Mouse (Mus musculus) spleen, adult 2 months (tissue): ENCODE data around the gene Shroom3.

ENCODE experiments used
- CTCF ChIP-seq: fragments of 200-500 bp; IDR thresholded peaks from 2 replicates; pipeline ENCODE4 v1.5.1; 2011; ENCODE audit warnings: mild to moderate bottlenecking, inconsistent platforms; ENCODE audit not compliant: insufficient read depth, insufficient read length, insufficient replicate concordance; ENCODE audit errors: extremely low read depth
- POLR2A ChIP-seq: fragments of 200-500 bp; IDR thresholded peaks from 2 replicates; pipeline ENCODE4 v1.6.1; 2011; ENCODE audit warnings: low read depth, low read length, inconsistent platforms

DNA sequence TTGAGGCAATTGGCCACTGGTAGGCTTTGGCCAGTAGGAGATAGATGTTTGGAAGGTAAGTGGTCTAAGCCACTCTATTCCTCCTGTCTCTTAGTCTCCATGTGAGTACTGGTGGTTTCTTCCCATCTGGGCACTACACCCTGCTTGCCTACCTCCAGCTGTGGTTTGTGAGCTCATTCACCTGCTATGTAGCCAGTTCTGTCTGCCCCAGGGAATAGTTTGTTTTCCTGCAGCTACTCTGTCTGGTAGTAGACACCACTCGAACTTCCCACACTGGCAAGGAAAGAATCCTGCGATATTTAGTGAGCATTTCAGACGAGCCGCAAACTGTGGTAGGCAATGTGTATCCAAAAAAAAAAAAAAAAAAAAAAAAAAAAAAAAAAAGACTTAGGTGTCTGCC is 68.3 kb downstream of the Shroom3 start:
- TF ChIP-seq POLR2A: no peak
- TF ChIP-seq CTCF: no peak
